Mouse (Mus musculus): ENCODE data around the gene Fgr.

The Fgr gene

GRCm38 (mm10) chr4:133014896-133015709 is 41.2 kb downstream of the Fgr start:
- DNase-seq (ENCODE audit: extremely low spot score), result no peak

GRCm38 (mm10) chr4:133015710-133016651 is 42.1 kb downstream of the Fgr start:
- DNase-seq (ENCODE audit: extremely low spot score), result no peak

- DNase-seq (ENCODE audit: extremely low spot score), result no peak
Observed at GRCm38 (mm10) chr4:133016677-133017415, 43.0 kb downstream of the Fgr start.

DNA sequence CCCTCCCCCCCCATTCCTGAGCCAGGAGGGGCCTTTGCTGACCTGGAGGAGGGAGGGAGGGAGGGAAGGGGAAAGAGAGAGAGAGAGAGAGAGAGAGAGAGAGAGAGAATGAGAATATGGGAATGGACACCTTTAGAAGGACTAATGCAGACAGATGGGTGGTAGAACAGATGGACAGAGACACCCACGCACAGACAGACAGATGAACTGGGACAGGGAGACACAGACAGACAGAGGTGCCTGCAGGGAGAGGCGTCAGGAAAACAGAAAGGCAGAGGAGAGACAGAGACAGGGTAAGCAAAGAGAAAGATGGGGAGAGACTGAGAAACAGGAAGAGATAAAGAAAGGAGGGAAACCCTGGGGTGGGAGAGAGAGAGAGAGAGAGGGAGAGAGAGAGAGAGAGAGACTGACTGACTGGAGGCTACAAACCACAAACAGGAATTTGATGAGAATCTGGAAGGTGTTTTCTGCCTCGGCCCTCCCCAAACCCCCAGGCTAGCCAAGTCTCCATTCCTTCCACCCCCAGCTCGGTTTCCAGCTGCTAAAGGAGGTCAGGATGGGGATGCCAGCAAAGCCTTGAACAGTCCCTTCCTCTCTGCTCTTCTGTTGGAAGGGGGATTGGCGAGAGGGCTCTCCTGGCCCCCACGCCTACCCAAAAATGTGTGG is 43.8 kb downstream of the Fgr start:
- DNase-seq (ENCODE audit: extremely low spot score), result no peak

- DNase-seq (ENCODE audit: extremely low spot score), result no peak
Observed at GRCm38 (mm10) chr4:133018263-133018798, 44.4 kb downstream of the Fgr start.

DNA sequence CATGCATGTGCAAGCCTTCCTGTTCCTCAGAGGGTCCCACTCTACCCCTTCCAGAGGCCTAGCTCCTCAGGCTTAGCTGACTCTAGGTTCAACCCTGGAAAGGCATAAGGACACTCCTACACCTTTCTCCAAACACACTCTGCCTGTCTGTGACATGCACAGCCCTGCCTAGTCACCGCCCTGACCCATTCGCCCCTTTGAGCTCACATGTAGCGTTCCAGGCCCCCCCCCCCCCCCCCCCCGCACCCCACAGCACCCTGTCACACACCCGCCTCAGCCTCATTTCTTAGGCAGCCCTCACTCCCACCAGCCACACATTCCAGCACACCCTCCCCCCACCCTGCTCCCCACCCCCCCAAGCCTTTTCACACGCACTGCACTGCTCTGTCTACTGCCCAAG is 46.8 kb downstream of the Fgr start:
- no peak for DNase-seq (ENCODE audit: extremely low spot score)

GRCm38 (mm10) chr4:133021181-133021671 is 47.3 kb downstream of the Fgr start:
- no peak for DNase-seq (ENCODE audit: extremely low spot score)

DNA sequence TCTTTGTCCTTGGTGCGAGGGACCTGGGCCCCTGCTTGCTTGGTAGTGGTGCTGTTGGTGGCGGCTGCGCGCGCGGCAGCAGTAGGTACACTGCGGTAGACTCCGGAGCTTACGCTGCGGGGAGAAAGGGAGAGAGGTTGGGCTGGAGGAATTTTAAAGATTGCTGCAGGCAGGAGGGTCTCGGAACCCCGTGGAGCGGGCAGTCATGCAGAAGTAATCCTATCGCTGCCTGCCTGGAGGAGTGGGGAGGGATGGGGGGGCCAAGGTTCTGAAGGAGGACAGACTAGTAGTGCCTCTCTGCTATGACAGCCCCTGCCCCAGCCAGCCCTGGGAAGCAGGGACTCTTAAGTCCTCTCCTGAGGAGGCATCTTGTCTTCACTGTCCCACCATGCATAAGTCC is 48.3 kb downstream of the Fgr start:
- no peak for DNase-seq (ENCODE audit: extremely low spot score)

- DNase-seq (ENCODE audit: extremely low spot score), result no peak
Observed at GRCm38 (mm10) chr4:133022954-133023635, 49.2 kb downstream of the Fgr start.

DNA sequence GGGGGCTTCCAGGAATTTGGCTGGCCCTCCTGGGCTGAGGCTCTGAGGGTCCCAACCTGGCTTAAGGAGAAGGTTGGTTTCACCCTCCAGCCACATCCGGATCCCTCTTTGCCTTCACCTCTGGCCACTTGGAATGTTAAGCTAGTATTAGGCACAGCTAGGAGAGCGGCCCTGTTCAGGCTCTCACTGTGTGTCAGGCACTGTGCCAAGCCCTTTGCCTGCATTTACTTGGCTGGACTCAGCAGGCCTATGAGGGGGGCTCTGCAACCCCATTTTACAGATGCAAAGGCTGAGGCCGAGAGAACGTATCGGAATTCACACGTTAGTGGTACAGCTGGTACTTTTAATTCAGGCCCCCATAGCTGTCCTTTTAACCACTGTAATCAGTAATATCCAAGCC is 49.7 kb downstream of the Fgr start:
- DNase-seq (ENCODE audit: extremely low spot score), result no peak

DNA sequence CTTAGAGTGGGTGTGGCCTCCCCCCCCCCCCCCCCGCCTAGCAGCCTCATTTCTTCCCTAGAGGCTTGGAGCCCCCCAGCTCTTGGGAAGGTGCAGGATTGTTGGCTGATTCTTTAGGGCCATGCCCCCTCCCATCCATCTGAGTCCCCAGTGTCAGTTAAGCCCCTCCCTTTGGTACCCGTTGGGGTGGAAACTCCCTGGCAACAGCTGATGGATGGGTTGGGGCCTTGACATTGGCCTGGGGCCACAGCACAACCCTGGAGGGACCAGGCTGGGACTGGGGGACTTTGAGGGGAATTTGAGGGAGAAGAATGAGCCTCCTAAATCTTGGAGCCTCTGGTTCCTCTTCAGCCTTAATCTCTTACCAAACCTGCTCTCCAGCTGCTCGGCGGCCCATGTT is 50.5 kb downstream of the Fgr start:
- no peak for DNase-seq (ENCODE audit: extremely low spot score)

GRCm38 (mm10) chr4:133024969-133025685 is 51.2 kb downstream of the Fgr start:
- DNase-seq (ENCODE audit: extremely low spot score), result no peak

DNA sequence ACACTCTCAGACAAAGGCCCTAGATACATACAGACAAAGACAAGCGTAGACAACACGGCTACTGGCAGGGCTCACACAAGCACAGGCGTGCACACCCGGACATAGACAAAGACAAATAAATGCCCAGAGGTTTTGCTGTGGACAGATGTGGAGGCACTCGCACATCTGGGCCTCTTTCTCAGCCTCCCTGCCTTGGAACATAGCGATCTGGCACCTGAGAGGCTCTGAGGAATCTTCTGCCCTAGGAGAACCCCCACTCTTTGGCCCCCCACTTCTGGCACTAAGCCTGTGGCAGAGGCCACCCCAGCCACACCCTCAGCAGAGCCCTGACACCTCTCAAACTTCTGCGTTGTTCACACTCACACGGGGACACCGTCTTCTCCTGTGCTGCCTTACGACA is 52.4 kb downstream of the Fgr start:
- DNase-seq (ENCODE audit: extremely low spot score), result no peak

DNA sequence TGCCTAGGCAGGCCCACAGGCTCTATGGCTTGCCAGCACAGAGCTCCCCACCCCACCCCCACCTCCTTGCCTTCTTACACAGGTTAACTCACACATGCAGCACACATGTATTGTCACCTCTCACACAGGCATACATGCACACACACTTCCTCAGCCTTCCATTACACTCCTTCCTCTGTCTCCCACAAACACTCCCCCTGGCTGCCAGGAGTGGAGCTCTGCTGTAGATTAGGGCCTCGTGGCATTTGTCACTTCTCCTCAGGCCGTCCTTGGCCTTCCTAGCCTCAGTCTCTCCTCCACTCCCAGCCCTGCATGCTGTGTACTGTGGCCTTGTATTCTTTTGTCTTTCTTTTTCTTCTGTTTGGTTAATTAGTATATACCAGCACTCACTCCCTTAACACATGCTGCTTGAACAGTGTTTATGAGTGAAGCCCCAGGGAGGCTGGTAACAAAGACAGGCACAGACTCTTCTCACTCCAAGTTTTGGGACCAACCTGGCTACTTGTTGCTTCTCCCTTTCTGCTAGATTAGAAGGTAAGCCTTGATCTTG is 53.0 kb downstream of the Fgr start:
- DNase-seq (ENCODE audit: extremely low spot score), result no peak

GRCm38 (mm10) chr4:133027721-133028120 is 53.8 kb downstream of the Fgr start:
- no peak for DNase-seq (ENCODE audit: extremely low spot score)

DNA sequence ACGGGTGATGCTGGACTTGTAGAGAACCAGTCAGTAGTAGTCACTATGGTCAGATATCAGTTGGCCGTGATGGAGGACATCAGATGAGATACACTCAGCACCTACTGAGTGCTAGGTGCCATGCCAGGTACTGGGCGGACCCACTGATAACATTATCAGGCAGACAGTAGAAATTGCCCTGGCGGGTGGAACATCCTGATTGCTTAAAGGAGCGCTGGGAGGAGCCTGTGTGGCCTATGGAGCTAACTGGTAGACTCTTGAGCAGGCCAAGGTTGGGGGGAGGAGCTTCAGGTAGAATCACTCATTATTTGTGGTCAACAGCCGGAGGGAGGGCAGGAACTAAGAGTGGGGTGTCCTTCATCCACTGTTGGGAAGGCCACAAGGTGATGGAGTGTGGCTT is 54.3 kb downstream of the Fgr start:
- no peak for DNase-seq (ENCODE audit: extremely low spot score)

DNA sequence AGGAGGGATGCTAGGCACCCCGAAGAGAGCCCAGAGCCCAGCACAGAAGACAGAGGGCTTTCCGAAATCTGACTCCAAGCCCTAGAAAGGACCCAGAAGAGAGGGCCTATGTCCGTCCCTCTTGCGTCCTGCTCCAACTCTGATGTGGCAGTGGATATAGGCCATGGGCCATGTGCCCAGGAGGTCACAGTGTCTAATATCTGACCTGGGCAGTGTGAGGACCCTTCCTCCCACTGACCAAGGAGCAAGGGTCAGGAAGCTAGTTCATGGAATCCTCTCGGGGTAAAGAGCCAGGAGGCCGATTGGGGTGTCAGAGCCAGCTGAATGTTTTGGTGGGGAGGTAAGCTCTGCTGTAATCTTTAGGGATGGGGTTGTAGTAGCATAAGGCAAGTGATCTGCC is 55.0 kb downstream of the Fgr start:
- no peak for DNase-seq (ENCODE audit: extremely low spot score)

DNA sequence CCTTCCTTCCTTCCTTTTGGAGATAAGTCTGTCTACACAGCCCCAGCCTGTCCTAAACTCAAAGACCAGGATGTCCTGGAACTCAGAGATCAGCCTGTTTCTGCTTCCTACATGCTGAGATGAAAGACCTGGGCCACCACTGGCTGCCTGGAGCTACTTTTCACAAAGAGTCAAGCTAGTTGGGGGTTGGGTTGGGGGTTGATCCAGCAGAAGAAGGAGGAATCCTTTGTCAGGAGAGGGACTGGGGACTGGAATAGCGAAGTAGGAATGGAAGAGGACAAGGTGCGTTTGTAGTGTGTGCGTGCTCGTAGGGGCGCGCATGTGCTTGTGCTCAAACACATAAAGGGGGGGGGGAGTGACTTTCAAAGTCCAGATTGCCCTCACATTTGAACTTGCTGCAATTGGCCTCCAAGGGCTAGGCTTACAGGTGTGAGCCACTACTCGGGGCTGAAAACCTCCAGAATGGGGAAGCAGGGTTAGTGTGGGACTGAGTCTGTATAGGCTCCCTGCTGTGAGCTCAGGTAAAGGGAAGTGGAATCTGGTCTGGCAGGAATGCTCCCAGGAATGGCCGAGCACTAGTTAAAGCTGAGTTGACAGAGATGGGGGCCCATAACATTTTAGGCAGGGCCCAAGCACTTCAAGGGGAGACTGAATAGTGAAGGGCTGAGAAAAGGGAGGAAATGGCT is 58.7 kb downstream of the Fgr start:
- DNase-seq (ENCODE audit: extremely low spot score), result no peak

DNA sequence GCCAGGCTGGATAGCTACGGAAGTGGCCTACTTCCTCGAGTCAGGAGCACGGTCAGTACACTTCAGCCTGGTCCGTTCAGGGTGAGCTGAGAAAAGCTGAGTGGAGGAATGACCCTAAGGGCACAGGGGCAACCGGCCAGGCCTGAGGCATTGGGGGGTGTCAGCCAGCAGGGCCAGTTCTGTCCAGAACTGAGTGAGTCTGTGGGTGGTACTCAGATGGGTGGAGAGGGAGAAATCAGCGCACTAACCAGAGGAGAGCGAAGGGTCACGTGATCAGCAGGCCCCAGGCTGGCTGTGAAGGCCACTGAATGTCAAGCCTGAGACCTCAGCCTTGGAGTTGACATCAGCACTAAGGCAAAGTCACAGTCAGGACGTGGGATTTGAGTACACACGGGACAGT is 60.6 kb downstream of the Fgr start:
- no peak for DNase-seq (ENCODE audit: extremely low spot score)
